Mouse (Mus musculus): ENCODE results near the gene Mpo.

The Mpo gene

GRCm38 (mm10) chr11:87757001-87757954 is 36.1 kb upstream of the Mpo start:
- in situ Hi-C loops (cut with MboI, MseI) = loop anchor here (10.0 kb wide), 1 partner anchor 942 kb away; no protein-coding TSS in a partner anchor

- in situ Hi-C loops (cut with MboI, MseI) = loop anchor here (10.0 kb wide), 1 partner anchor 944 kb away; no protein-coding TSS in a partner anchor
Observed at GRCm38 (mm10) chr11:87758161-87758911, 35.0 kb upstream of the Mpo start.

GRCm38 (mm10) chr11:87758957-87759608 is 34.3 kb upstream of the Mpo start:
- in situ Hi-C loops (cut with MboI, MseI) = loop anchor here (10.0 kb wide), 1 partner anchor 944 kb away; no protein-coding TSS in a partner anchor

- in situ Hi-C loops (cut with MboI, MseI) = loop anchor here (10.0 kb wide), 1 partner anchor 945 kb away; no protein-coding TSS in a partner anchor
Observed at GRCm38 (mm10) chr11:87759609-87760005, 33.8 kb upstream of the Mpo start.

- in situ Hi-C loops (cut with MboI, MseI) = no loop called here
Observed at GRCm38 (mm10) chr11:87760301-87761081, 32.9 kb upstream of the Mpo start, which contains the start of gene Tspoap1. TSS of gene Tspoap1 (plus strand) at chr11:87760541.

GRCm38 (mm10) chr11:87761181-87761721 is 32.1 kb upstream of the Mpo start:
- in situ Hi-C loops (cut with MboI, MseI) = no loop called here

- in situ Hi-C loops (cut with MboI, MseI) = no loop called here
Observed at GRCm38 (mm10) chr11:87761806-87762701, 31.3 kb upstream of the Mpo start.

GRCm38 (mm10) chr11:87762702-87763385 is 30.5 kb upstream of the Mpo start:
- in situ Hi-C loops (cut with MboI, MseI) = no loop called here

- in situ Hi-C loops (cut with MboI, MseI) = no loop called here
Observed at GRCm38 (mm10) chr11:87763511-87763987, 29.8 kb upstream of the Mpo start.

- in situ Hi-C loops (cut with MboI, MseI) = no loop called here
Observed at GRCm38 (mm10) chr11:87763988-87764876, 29.1 kb upstream of the Mpo start.

- in situ Hi-C loops (cut with MboI, MseI) = no loop called here
Observed at GRCm38 (mm10) chr11:87768745-87769144, 24.6 kb upstream of the Mpo start.

GRCm38 (mm10) chr11:87770989-87771388 is 22.4 kb upstream of the Mpo start:
- in situ Hi-C loops (cut with MboI, MseI) = loop anchor here (5.0 kb wide), 1 partner anchor 109 kb away; the partner anchor contains the start of gene Rnf43

GRCm38 (mm10) chr11:87772354-87772753 is 21.0 kb upstream of the Mpo start:
- in situ Hi-C loops (cut with MboI, MseI) = loop anchor here (5.0 kb wide), 1 partner anchor 110 kb away; the partner anchor contains the start of gene Rnf43

GRCm38 (mm10) chr11:87778100-87778765 is 15.1 kb upstream of the Mpo start:
- in situ Hi-C loops (cut with MboI, MseI) = no loop called here

GRCm38 (mm10) chr11:87778915-87779314 is 14.5 kb upstream of the Mpo start:
- in situ Hi-C loops (cut with MboI, MseI) = no loop called here

GRCm38 (mm10) chr11:87779392-87779791 is 14.0 kb upstream of the Mpo start:
- in situ Hi-C loops (cut with MboI, MseI) = no loop called here

- in situ Hi-C loops (cut with MboI, MseI) = no loop called here
Observed at GRCm38 (mm10) chr11:87780130-87780529, 13.3 kb upstream of the Mpo start.
